Mouse (Mus musculus) erythroblast, adult 5-6 weeks (primary cell): ENCODE measurements around the gene Pdlim7. TPM values are rescaled to one million over a fixed set of nuclear protein-coding genes. Genes with fewer than 3 reads are reported as not detected.

Experiments
- ATAC-seq: replicated peaks from 2 replicates; pipeline ENCODE4 v1.8.0; 2016; ENCODE audit warnings: moderate number of reproducible peaks, mild to moderate bottlenecking, moderate TSS enrichment, inconsistent platforms; ENCODE audit not compliant: poor library complexity, low FRiP score, severe bottlenecking
- total RNA-seq, 2 experiments: library from RNA; stranded (forward) in 1 of 2; stranded (reverse) in 1 of 2; fragments of 150-400 nt in 1 of 2; fragments of 200-764, 138-1000 nt in 1 of 2; gene quantifications; 2 replicates each; pipeline versions ENCODE4 v1.2.3 to v1.2.4; 2015 to 2017; ENCODE audit warnings: low replicate concordance in 2 of 2

Pdlim7 gene
- total RNA-seq (2015; ENCODE audit: low replicate concordance) = 1.7 and 1.9 TPM in 2 replicates
- total RNA-seq (2017; ENCODE audit: low replicate concordance) = 2.4 and 2.9 TPM in 2 replicates

DNA sequence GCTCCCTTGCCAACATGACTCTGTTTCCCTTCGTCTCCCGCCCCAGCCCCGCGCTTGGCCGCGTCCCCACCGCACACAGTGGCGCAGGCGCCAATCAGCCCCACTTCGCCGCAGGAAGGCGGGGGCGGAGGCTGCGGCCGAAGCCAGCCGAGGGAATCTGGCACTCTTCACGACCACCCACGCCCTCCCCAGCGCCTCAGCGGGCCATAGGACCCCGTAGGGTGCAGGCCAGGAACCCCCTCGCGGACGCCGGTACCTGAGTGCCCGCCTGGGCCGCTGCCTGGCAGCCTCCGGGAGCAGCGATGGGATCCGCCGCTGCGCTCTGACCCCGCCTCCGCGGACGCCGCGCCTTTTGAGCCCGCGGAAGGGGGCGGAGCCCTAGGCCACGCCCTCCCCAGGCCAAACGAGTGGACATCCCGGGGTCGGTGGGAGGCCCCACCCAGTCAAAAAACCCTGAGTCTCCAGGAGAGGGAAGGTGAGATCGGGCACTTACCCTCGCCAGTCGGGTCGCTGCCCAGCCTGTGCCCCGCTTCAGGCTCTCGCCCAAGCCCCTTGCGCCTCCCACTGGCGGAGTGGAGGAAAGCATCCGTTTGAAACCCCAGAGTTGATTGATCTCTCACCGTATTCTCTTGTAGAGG, at the start of gene Pdlim7:
TSS of gene Pdlim7 (minus strand) at position 566 of the 638 bp plus-strand sequence.
- ATAC-seq = peak; percentile 85

DNA sequence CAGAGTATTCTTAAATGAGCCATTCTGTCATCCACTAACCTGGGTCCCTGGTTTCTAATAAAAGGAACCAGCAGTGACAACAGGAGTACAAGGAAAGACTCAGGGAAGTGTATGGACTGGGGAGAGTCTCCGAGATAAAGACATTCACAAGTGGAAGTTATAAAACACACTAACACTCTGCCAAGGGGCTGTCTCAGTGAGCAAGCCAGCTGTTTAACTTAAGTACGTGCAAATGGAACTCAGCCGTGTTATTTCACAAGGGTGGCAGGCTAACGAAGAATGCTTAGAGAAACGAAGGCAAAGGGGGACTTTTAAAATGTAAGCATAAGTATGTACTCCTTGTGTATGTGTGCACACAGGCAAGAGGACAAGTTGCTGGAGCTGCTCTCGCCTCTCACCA, 44.0 kb upstream of the Pdlim7 start:
- ATAC-seq = no peak

DNA sequence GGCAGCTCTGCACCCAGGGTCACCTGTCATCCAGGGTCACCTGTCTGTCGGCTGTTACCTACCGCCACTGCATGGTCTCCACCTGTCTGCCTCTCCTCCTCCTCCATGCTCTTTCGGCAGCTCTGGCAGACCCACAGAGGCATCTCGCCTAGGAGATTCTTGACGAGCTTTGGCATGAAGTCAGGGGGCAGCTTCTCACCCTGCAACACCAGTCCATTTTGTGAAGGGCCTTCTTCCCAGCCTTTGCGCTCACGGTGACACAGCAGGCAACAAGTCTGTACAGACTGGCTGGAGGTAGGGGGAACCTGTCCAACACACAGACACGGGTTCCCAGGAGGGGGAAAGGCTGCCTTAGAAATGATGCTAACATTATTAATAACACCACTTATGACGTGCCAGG, 42.4 kb upstream of the Pdlim7 start:
- no peak for ATAC-seq

DNA sequence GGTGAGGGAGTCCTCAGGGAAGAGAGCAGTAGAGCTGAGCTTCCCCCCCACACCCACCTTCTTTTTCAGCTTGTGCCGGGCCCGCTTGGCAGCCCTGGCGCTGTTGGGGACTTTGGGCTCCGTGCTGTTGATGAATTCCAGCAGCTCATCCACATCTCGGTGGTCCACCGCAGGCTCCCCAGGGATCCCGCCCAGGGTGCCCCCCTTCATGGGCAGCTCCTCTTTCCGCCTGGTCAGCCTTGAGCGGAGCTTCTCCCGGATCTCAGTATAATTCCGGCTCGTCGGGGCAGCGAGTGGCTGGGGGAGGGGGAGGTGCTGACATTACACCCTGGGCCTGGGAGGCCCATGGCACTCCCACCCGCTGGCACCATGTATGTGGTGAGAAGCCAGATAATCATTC, 35.6 kb upstream of the Pdlim7 start:
- ATAC-seq = no peak

DNA sequence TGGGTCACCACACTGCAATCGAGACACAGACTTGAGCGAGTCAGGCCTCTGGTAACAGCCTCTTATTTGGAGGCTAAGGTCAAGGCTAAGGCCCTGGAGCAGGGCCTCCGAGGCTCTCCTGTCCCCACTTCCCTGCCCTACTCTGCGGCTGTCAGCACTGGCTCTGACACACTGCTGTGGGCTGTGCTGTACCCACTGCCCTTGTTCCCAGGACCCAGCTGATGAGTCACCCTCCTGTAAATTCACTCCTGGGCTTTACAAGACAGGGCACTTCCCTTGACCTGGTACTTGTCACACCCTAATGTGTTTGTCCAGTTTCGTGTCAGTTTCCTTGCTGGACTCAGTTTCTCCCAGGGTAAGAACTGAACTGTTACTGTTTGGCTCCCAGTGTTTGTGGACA, 35.0 kb upstream of the Pdlim7 start:
- no peak for ATAC-seq

DNA sequence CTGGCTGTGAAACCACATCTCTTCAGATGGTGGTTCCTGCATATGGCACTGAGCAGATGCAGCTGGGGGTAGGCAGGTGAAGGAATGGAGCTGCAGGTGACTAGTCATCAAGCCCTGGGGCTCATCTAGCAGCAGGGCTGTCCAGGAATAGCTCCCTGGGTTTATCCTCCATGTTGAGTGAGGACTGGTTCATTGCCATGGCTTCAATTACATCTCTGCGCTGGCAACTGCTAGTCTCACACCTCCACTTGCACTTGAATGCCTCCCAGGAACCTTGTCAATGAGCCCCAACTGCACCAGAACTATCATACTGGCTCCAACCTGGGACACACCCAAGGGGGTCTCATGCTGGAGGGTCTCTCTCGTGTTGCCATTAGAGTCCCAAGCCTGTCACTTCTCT, 34.4 kb upstream of the Pdlim7 start:
- no peak for ATAC-seq

DNA sequence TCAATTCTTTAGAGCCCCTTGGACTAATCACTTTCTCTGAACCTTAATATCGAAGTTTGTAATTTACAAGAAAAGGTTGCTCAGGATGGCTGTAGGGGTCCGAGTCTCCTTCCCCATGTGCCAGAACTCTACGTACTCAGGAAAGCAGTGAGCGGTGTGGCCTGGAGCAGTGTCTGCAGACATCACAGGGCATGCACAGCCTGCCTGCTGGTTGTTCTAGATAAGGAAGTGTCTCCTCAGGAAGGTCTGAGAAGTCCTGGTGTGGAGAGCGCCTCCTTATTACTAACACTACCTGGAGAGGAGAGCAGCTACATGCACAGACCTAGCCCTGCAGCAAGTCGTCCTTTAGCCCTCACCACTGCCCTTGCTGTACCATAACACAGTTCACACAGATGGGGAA, 31.3 kb upstream of the Pdlim7 start:
- ATAC-seq = peak; percentile 75

DNA sequence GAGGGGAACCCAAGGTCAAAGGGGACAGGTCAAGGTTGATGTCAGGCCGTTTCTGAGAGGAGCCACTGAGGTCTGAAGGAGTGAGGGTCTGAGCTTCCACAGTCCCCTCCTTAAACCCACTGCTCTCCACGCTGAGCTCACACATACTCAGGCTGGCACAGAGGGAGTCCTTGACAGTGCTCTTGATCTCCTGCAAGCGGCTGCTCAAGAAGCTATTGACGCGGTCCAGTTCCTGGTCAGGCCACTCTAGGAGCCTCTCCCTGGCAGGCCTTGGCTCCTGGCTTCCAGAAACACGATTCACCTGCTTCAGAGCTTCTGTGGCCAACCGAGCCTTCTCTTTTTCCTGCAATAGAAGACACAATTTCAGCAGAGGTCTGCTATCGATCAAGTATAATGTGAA, 30.0 kb upstream of the Pdlim7 start:
- ATAC-seq = no peak

DNA sequence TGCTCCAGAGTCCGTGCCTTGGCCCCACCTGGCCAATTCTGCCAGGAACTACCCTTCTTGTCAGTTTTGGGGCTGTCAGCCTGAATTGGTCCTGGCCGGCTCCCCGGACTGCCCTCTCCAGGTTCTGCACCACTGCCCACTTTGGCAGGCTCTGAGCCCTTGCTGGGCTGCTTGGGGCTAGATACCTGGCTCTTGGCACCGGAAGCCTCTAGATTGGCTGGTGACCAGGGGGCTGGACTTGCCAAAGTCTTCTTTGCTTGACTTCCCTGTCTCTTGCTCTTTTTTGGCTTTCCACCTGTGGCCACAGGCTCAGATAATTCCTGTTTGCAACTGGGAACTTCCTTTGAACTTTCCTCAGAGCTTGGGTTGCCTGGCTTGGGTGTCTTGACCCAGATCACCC, 29.4 kb upstream of the Pdlim7 start:
- no peak for ATAC-seq

DNA sequence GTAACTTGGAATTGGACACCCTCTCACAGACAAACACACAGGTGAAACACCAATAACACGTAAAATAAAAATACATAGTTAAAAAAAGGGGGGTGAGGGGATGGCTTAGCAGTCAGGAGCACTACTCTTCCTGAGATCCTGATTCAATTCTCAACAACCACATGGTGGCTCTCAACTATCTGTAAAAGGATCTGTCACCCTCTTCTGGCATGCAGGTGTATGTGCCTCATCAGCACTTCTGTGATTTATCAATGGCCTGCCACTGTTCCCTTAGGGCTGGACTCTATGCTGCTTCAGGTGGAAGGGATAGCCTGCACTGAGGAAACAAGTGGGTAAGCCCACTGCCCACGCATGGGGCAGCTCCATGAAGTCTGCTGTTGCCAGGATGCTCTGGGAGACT, 27.5 kb upstream of the Pdlim7 start:
- no peak for ATAC-seq

DNA sequence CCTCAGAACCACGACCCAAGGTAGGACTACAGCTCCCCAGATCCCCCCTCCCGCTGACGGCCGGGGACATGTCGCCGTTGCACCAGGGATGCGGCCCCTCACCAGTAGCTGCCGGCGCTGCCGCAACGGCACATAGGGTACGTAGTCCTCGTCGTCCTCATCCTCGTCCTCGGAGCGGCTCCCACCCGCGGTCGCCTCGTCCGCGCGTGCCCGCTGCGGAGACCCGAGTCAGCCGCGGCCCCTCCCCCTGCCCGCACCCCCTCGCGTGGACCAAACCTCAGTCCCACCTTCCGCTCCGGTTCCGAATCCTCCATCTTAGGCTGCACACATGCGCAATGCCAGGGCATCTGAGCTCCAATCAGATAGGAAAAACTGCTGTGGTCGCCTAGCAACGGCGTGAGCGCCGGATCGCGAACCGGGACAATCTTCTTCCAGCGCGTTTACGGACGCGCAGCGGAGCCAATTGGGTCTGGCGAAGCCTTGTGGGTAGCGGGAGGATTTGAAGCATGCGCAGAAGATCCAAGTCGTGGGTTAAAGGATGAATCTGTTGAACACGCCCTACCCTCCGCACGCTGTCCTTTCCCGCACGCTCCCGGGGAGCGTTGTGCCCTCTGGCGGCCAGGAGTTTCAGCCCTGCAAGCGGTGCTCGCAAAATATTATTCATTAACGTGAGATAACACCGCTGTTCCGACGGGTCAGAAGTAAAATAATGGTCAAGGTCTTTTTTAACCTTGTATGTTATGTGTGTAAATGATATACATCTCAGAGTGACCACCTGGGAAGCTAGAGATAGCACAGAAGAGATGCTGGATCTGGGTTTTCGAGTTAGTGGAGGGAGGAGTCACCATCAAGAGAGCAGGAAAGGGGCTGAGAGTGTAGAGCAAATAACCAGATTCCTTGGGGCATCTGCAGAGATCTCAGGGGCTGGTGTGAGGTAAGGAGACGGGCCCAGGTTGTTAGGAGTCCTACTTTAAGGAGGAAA, 23.0 kb upstream of the Pdlim7 start, which contains the start of gene Ddx41:
TSS of gene Ddx41 (minus strand) at position 465 of the 982 bp plus-strand sequence.
- ATAC-seq = peak; percentile 93

DNA sequence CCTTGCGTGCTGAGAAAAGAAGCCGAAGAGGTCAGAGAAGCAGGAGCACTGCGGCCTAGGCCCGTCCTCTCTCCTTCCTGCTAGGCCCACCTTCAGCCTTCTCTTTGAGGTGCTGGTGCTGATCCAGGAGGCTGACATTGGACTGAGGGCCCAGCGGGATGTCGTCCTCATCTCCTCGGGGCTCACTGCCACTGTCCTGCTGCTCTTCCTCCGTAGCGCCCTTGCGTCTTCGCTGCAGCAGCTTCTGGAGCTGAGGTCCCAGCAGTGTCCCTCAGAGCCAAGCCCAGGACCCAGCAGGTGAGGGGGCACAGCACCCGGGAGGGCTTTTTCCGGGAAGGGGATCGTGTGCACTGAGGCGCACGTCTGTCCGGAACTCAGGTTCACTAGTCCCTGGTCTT, 22.3 kb upstream of the Pdlim7 start:
- ATAC-seq = 0 out of 2 replicates have a peak, but pooled peaks have one; percentile 5

DNA sequence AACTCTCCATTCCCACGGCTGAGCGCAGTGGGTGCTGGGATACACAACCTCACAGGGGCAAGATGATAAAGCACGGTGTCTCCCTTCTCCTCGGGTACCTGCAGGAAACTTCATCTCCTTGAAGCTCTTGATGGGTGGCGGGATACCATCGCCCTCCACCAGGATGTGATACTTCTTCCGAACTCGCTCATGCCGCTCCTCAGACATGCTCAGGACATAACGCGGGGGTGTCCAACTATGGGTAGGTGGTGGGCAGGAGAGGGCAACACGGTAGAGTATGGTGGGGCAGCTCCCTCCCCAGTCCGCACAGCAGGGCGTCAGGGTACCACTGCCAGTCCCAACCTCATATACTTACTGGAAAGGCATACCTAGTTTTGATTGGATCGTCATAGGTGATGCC, 21.7 kb upstream of the Pdlim7 start:
- ATAC-seq = no peak

DNA sequence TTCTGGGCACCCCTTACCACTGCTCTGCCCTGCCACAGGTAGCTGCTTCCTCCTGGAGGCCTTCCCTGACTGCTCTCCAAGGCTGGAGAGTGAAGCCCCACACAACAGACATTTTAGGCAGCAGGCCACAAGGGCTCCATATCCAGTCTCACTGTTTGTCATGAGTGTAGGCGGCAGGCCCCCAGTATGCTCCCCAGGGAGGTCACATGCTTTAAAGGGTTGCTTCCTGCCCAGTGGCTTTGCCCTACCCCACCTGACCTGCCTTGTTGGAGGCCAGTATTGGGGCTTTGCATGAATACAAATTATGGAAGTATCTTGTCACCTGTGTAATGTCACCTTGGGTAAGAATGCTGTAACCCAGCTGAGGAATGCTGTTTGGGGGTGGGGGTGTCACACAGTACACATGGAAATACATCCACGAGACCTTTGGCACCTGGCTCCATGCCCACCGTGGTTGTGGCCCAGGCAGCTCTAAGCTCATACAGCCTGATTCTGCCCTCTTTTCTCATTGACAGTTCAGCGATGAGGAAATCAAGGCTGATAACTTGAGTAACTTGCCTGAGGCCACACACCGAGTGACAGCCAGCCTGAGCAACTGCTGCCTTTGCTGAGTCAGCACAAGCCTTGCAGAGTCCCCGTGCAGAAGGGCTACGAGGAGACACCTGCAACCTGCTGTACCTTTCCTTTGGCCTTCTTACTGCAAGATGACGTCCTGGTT, 15.9 kb upstream of the Pdlim7 start, which contains the start of gene Dok3:
TSS of gene Dok3 (minus strand) at position 99 of the 718 bp plus-strand sequence.
- ATAC-seq = no peak

DNA sequence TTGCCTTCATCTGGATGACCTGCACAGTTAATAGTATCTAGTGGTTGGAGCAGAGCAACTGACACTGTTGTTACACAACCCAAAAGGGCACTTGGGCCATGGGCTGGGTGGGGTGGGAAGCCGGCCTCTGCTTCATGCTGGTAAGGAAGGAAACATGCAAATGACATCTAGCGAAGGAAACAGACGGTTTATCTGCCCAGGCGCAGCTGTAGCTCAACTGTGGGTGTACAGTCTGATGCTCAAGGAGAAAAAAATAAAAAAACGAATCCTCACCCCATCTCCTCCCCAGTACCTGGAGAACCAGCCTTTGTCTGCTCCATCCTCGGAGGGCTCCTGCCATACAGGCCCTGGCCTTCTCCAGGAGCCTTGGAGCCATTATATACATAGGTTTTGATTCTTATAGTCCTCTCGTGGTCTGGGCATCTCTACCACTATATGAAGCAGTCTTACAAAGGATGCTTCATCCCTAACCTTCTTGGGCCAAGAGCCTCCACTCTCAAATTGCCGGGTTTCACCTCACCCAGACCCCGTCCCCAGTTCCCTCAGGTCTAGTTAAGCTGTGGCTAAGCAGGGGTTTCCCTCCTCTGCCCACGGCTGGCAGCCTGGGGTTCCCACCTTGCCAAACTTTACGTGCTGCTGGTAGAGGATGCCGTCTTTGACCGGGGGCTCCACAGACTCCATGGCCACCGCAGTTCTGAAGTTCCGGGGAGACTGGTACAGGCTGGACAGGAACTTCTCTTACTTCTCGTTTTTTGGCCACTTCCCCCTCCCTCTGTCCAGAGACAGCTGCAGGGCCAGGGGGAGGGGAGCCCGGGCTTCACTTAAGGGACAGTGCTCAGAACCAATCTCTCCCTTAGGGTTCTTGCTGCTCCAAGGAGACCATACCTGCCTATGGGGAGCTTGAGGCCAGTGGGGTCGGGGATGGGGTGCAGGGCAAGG, 14.6 kb upstream of the Pdlim7 start:
- ATAC-seq = no peak

DNA sequence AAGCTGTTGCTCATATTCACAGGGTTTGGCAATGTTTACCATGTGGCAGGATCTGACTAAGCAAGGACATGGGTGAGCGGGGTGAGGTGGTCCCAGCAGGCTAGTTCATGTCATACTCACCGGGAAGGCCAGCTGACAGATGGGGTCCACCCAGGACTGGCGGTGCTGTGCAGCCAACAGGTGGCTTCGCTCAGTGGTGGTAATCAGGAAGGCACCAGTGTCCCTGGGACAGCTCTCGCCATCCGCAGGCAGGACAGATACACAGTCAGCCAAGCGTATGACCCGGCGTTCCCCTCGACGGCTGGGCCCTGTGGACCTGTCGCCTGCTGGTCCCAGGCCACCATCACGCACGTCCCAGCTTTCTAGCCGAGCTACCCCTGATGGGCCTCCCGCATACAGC, 13.7 kb upstream of the Pdlim7 start:
- no peak for ATAC-seq

DNA sequence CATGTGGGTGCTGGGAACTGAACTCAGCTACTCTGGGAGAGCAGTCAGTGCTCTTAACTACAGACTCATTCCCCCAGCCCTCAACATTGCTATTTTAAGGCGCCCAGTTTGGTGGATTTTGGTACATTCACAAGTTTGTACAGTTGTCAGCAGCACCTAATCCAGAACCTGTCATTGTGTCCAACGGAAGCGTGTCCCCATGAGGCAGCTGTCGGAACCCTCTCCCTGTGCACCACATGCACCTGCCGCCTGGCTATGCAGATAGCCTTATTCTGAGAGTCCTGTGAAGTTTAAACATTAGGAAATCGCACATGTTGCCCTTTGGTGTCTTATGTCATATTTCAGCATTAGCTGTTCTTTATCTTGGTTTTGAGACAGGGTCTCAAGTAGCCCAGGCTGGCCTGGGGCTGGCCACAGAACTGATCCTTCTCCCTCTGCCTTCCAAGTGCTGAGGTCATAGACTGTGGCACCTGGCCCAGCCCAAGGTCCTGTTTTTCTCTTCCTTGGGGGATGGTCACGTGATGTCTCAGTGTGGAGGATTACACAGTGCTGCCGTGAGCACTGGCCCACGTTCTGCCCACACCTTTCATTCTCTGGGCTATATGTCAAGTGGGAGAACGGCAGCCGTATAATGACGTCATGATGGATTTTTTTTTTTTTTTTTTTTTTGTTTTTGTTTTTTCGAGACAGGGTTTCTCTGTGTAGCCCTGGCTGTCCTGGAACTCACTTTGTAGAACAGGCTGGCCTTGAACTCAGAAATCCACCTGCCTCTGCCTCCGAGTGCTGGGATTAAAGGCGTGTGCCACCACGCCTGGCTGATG, 12.5 kb upstream of the Pdlim7 start:
- ATAC-seq = no peak

DNA sequence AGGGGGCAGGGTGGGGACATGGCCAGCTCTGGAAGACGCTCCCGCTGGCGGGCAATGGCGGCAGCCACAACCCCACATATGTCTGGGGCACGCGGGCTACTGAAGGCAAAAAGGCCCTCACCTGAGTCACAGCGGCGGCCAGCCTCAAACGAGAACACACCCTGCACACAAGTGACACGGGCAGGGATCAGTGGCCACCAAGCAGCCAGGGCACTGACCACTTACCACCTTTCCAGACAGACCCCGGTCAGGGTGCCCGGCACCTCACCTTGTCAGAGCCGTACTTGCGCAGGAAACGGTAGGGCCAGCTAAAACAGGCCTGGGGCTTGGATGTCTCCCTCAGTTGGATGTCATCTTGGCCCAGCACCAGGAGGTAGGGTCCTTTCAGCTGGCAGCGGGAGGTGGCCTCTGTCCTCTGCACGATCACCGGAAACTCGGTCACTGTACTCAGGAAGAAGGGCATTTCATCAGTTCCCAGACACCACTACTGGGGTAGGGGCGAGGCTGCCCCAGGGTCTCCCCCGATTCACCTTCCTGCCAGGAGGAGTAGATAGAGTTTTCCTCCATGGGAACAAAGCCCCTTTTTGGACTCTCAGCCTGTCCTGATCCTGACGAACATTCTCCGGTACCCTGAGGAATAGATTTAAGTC, 10.6 kb upstream of the Pdlim7 start:
- no peak for ATAC-seq
